Mouse (Mus musculus) Patski (cell line): ENCODE measurements around the gene Mllt10. TPM values are rescaled to one million over a fixed set of nuclear protein-coding genes. Genes with fewer than 3 reads are reported as not detected.

ENCODE experiments used
- ATAC-seq: fragments of 100-300 bp; one replicate; pipeline ENCODE4 v1.8.0; 2021
- CTCF ChIA-PET: fragments of 350-600 bp; sonication (Branson Sonifier 250); formaldehyde crosslinking; loops from one replicate; lab custom pipeline; 2022; ENCODE audit warnings: inconsistent platforms; lab: Charles Lee
- POLR2A ChIA-PET: fragments of 350-600 bp; sonication (Branson Sonifier 250); formaldehyde crosslinking; loops from one replicate; lab custom pipeline; 2022; ENCODE audit warnings: antibody characterized with exemption, inconsistent platforms; lab: Charles Lee
- DNase-seq: peaks from one replicate; pipeline ENCODE4 v3.0.0-alpha.2; 2011; ENCODE audit warnings: low read depth, low spot score
- H3K27me3 ChIP-seq: fragments of 371-371 bp; one replicate; pipeline ENCODE4 v1.5.1; 2021
- CTCF ChIP-seq: fragments of 100-300 bp; IDR thresholded peaks from one replicate; pipeline ENCODE4 v1.5.1; 2021
- in situ Hi-C: fragments of 300-500 bp; cut with MboI; formaldehyde crosslinking; loops from 3 replicates; pipeline ENCODE4 v1.11.1; 2018; ENCODE audit warnings: low pct_unique_long_range_greater_than_20kb, mixed read lengths
- polyA plus RNA-seq: library from polyadenylated mRNA; unstranded; gene quantifications from one replicate; pipeline ENCODE4 v1.2.3, GENCODE M21; 2021

Mllt10 gene
- polyA plus RNA-seq, 1 experiment from 2014 or later = 28.5 TPM

- ATAC-seq = no peak
- no peak for DNase-seq
- no peaks in the 10 kb centered on the region for H3K27me3 ChIP-seq
- in situ Hi-C loops = loop anchor here (25.0 kb wide), 1 partner anchor 571 kb away; no protein-coding TSS in a partner anchor
- TF ChIP-seq CTCF = no peak
- ChIA-PET CTCF (interaction anchor here (0.9 to 1.5 kb wide), 2 partner anchors 10 to 12 kb away, joined by 3 read pairs; no protein-coding TSS in a partner anchor), POLR2A (no interaction called here)
These were observed 153.5 kb downstream of the Mllt10 start for GRCm38 (mm10) chr2:18208578-18208977.

- ATAC-seq = no peak
These were observed 154.3 kb downstream of the Mllt10 start for GRCm38 (mm10) chr2:18209211-18209823.

GRCm38 (mm10) chr2:18209948-18210347 lies 154.9 kb downstream of the Mllt10 start:
- no peak for TF ChIP-seq CTCF
- DNase-seq = no peak
- POLR2A ChIA-PET = no interaction called here
- ATAC-seq = no peak
- CTCF ChIA-PET = interaction anchor here (1.8 kb wide), 1 partner anchor 11 kb away, joined by 5 read pairs; no protein-coding TSS in a partner anchor
- in situ Hi-C loops = loop anchor here (5.0 to 25.0 kb wide), 2 partner anchors 573 to 1943 kb away; no protein-coding TSS in a partner anchor
- H3K27me3 ChIP-seq = no peaks in the 10 kb centered on the region

More at GRCm38 (mm10) chr2:18209211-18209823, 154.3 kb downstream of the Mllt10 start:
- DNase-seq = no peak
- CTCF ChIA-PET = interaction anchor here (0.9 to 1.8 kb wide), 2 partner anchors 9 to 11 kb away, joined by 3 to 5 read pairs; no protein-coding TSS in a partner anchor
- in situ Hi-C loops = loop anchor here (25.0 kb wide), 1 partner anchor 572 kb away; no protein-coding TSS in a partner anchor
- POLR2A ChIA-PET = no interaction called here
- no peaks in the 10 kb centered on the region for H3K27me3 ChIP-seq
- TF ChIP-seq CTCF = no peak

GRCm38 (mm10) chr2:18214031-18214430 lies 159.0 kb downstream of the Mllt10 start:
- no peaks in the 10 kb centered on the region for H3K27me3 ChIP-seq
- ATAC-seq (peak; percentile 67), DNase-seq (no peak)
- ChIA-PET POLR2A (no interaction called here), CTCF (interaction anchor here (0.7 to 3.1 kb wide), 2 partner anchors 10 to 36 kb away, joined by 3 to 11 read pairs; no protein-coding TSS in a partner anchor)
- in situ Hi-C loops = loop anchor here (5.0 to 25.0 kb wide), 2 partner anchors 577 to 1947 kb away; no protein-coding TSS in a partner anchor
- TF ChIP-seq CTCF = no peak

- no peak for ATAC-seq
- in situ Hi-C loops = loop anchor here (25.0 kb wide), 1 partner anchor 581 kb away; no protein-coding TSS in a partner anchor
- no peak for DNase-seq
- CTCF ChIA-PET = interaction anchor here (0.8 to 3.2 kb wide), 2 partner anchors 9 to 12 kb away, joined by 3 to 9 read pairs; no protein-coding TSS in a partner anchor
- no peak for TF ChIP-seq CTCF
- no peaks in the 10 kb centered on the region for H3K27me3 ChIP-seq
- POLR2A ChIA-PET = no interaction called here
These were observed 162.8 kb downstream of the Mllt10 start for GRCm38 (mm10) chr2:18217867-18218266.

GRCm38 (mm10) chr2:18218500-18218899 lies 163.5 kb downstream of the Mllt10 start:
- no peak for DNase-seq
- ChIA-PET POLR2A (no interaction called here), CTCF (interaction anchor here (0.8 to 3.2 kb wide), 2 partner anchors 10 to 13 kb away, joined by 3 to 9 read pairs; no protein-coding TSS in a partner anchor)
- H3K27me3 ChIP-seq = no peaks in the 10 kb centered on the region
- in situ Hi-C loops = loop anchor here (25.0 kb wide), 1 partner anchor 581 kb away; no protein-coding TSS in a partner anchor
- ATAC-seq = no peak
- no peak for TF ChIP-seq CTCF

- ChIA-PET POLR2A (no interaction called here), CTCF (interaction anchor here (3.2 kb wide), 1 partner anchor 14 kb away, joined by 9 read pairs; no protein-coding TSS in a partner anchor)
- no peak for ATAC-seq
- in situ Hi-C loops = loop anchor here (25.0 kb wide), 1 partner anchor 582 kb away; no protein-coding TSS in a partner anchor
- TF ChIP-seq CTCF = no peak
- no peak for DNase-seq
- H3K27me3 ChIP-seq = no peaks in the 10 kb centered on the region
These were observed 164.1 kb downstream of the Mllt10 start for GRCm38 (mm10) chr2:18219136-18219535.

- TF ChIP-seq CTCF = no peak
- in situ Hi-C loops = loop anchor here (25.0 kb wide), 1 partner anchor 582 kb away; no protein-coding TSS in a partner anchor
These were observed 164.5 kb downstream of the Mllt10 start for GRCm38 (mm10) chr2:18219569-18219968.

GRCm38 (mm10) chr2:18228486-18229062 lies 173.5 kb downstream of the Mllt10 start:
- in situ Hi-C loops = no loop called here
- DNase-seq (no peak), ATAC-seq (no peak)
- TF ChIP-seq CTCF = no peak
- no peaks in the 10 kb centered on the region for H3K27me3 ChIP-seq
- CTCF ChIA-PET = no interaction called here
- POLR2A ChIA-PET = no interaction called here

More at GRCm38 (mm10) chr2:18219569-18219968, 164.5 kb downstream of the Mllt10 start:
- ChIA-PET CTCF (interaction anchor here (3.2 kb wide), 1 partner anchor 14 kb away, joined by 9 read pairs; no protein-coding TSS in a partner anchor), POLR2A (no interaction called here)
- DNase-seq (no peak), ATAC-seq (no peak)
- H3K27me3 ChIP-seq = no peaks in the 10 kb centered on the region

GRCm38 (mm10) chr2:18229279-18229678 lies 174.2 kb downstream of the Mllt10 start:
- ChIA-PET POLR2A (no interaction called here), CTCF (no interaction called here)
- no peak for ATAC-seq
- in situ Hi-C loops = no loop called here
- DNase-seq = no peak
- TF ChIP-seq CTCF = no peak
- no peaks in the 10 kb centered on the region for H3K27me3 ChIP-seq
